Mouse (Mus musculus): Measurements from ENCODE around the gene Polr3a. TPM values are rescaled to one million over a fixed set of nuclear protein-coding genes. Genes with fewer than 3 reads are reported as not detected.
A peak's percentile ranks its signal among the peaks of the same experiment; 100 is the strongest.
"Not testable (repeated sequence)": the region's sequence is repeated elsewhere in the genome, so short reads cannot be mapped to it uniquely, and the experiment has no call there.

Gene Polr3a
- total RNA-seq, 2 experiments from 2014 or later, result 8.8 to 12.9 TPM

GRCm38 (mm10) chr14:24493256-24493655, 6.4 kb upstream of the Polr3a start:
- DNase-seq, result no peak

DNA sequence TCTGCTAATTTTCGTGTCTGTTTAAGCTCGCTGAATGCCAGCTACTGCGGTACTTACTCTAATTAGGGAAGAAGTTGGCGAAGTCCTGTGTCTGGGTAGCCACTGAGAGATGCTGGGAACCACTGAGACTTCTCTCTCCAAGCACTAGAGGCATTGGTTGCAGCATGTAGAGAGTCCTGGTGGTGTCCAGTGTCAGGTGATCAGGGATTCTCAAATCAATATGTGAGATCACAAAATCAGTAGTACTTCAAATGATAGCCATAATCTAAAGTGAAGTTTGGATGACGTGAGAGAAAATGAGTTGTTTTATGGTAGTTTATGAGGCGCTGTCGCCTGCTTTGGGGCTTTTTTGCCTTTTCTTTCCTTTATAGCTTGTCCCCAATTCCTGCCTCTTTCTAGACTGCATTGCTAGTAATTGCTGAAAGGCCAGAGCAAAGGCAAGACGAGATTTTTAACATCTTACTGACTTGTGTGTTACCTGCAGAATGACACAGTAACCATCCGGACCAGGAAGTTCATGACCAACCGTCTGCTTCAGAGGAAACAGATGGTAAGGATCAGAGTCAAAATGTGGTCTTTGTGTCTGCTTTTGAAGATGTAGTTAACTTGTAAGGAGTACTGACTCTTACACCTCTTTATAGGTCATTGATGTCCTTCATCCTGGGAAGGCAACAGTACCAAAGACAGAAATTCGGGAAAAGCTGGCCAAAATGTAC, 4.6 kb upstream of the Polr3a start:
- no peak for DNase-seq

DNA sequence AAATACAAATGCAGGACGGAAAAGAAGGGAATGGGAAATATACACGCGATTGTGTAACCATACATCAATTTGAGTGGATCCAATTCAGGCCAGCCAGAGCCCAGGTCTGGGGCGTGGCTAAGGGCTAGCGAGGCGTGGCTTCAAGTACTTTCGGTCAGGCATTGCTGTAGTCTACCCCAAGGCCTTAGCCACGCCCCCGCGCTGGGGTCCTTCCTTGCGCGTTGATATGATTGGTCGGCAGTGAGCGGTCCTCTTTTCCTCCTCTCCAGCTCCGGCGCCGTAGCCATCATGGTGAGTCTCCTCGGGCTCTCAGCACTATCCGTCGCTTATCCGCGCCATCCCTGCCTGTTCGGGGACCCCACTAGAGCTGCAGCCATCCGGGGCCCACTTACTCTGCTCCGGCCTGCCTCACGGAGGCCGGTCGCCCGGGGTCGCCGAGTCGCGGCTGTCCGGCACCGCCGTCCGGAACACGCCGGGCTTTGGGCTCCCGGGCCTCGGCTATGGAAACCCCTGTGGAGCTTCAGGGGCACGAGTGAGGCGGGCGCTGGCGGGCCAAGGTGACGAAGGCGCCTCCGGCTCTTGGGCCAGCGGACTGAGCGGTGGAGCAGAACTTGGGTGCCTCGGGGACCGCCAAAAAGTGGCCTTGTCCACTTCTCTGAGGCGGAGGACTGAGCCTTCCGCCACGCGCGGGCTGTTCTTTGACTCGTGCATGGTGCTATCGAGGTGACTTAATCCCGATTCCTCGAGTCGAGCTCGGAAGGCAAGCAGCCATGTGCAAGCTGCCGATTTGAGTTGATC, 3.8 kb upstream of the Polr3a start:
- peak; percentile 96 for DNase-seq

DNA sequence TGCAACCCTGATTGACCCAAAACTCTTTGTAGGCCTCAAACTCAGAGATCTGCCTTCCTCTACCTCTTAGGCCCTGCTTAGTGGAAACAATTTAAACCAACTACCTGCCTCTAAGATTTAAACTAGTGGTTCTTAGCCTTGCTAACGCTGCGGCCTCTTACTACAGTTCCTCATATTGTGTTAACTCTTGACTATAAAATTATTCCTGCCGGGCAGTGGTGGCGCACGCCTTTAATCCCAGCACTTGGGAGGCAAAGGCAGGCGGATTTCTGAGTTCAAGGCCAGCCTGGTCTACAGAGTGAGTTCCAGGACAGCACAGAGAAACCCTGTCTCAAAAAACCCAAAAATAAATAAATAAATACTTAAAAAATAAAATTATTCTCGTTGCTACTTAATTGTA, 2.9 kb upstream of the Polr3a start:
- not testable (repeated sequence) for DNase-seq

DNA sequence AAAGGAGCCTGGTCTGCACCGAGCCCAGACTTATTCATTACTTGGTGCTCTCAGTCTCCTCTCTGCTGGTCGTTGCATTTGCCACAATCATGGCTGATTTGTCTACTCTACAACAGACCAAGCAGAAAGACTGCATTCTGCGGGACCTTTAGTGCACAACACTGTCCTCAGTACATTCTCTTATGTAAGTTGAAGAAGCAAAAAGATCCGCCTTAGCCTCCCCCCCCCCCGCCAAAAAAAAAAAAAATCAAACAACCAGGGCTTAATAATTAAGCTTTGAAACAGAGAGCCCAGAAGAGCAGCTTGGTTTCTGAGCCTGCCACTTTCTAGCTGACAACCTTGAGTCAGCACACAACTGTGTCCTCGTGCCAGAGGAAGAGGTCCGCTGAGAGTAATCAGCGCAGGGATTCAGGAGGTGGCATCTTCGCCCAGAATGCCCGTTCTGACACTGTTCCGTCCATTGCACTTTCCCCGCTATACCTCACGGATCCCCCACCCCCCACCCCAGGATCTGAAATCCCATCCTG, 554 bp downstream of the Polr3a start:
- DNase-seq, result no peak

- DNase-seq, result no peak
Measured at GRCm38 (mm10) chr14:24468806-24469205, 18.1 kb downstream of the Polr3a start.

DNA sequence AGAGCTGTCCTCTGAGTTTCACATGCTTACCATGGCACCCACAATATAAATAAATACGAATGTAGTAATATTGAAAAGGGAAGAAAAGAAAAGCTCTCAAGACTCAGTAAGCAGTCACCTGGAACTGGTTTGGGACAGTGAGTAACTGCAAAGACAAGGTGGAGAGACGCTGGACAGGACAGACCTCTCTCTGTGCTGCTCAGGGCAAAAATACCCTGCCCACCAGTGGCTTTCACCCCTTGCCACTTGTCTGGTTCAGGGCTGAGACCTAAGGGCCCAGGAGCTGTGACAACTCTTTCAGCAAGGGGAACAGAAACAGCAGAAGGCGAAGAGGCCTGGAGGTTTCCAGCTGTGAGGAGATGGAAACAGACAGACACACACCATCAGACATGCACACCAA, 28.7 kb downstream of the Polr3a start:
- DNase-seq, result no peak

- DNase-seq, result not testable (repeated sequence)
Measured at GRCm38 (mm10) chr14:24443529-24443928, 43.3 kb downstream of the Polr3a start.

Other genes with a start within 250 kb of the Polr3a start
- 10 to 100 TPM; 11.7 to 19.0 TPM for gene Dlg5, start 241.1 kb downstream of the Polr3a start, total RNA-seq (2021)
- gene E330034G19Rik, start 193.8 kb downstream of the Polr3a start, total RNA-seq (2021), result not detected
- gene Rps24, start 67 bp upstream of the Polr3a start, total RNA-seq (2021), result 1,000 to 10,000 TPM; 1,158 to 1,240 TPM

Data from gastrocnemius, postnatal 10 days (tissue).